Mouse (Mus musculus) adrenal gland, adult 18-20 months (tissue): ENCODE measurements around the gene Ifi27. TPM values are rescaled to one million over a fixed set of nuclear protein-coding genes. Genes with fewer than 3 reads are reported as not detected.

Experiments
- DNase-seq, 2 experiments: peaks; one replicate each; pipeline ENCODE4 v3.0.0; 2021 to 2022; ENCODE audit warnings: low spot score in 2 of 2
- long read RNA-seq, 2 experiments: library from polyadenylated mRNA; stranded (forward); transcript quantifications; one replicate each; pipeline ENCODE4 v2.0.0; 2021
- total RNA-seq, 2 experiments: library from RNA; stranded (reverse); gene quantifications; 1 replicate in 1 of 2; 2 replicates in 1 of 2; pipeline ENCODE4 v1.2.3; 2021

The Ifi27 gene
- 1,000 to 10,000 TPM; 1,097 to 1,809 TPM for total RNA-seq
- long read RNA-seq, experiment 1, transcript Ifi27-201 (6 exons, 889 nt), result minor isoform, 112 of 353 reads
- long read RNA-seq, experiment 1, transcript Ifi27-205 (7 exons, 977 nt), result major isoform, 170 of 353 reads
- long read RNA-seq, experiment 1, partial matches to known transcripts, result 12 of 353 reads
- long read RNA-seq, experiment 1, other reads (novel, unspliced or antisense), result 57 of 353 reads
- long read RNA-seq, experiment 2, transcript Ifi27-201 (6 exons, 889 nt), result minor isoform, 387 of 998 reads
- long read RNA-seq, experiment 2, transcript Ifi27-205 (7 exons, 977 nt), result major isoform, 468 of 998 reads
- long read RNA-seq, experiment 2, partial matches to known transcripts, result 46 of 998 reads
- long read RNA-seq, experiment 2, other reads (novel, unspliced or antisense), result 90 of 998 reads

GRCm38 (mm10) chr12:103433986-103434731, at the start of gene Ifi27:
TSS of gene Ifi27 (plus strand) at chr12:103434211.
- DNase-seq, result peak; percentile 66 to 69

DNA sequence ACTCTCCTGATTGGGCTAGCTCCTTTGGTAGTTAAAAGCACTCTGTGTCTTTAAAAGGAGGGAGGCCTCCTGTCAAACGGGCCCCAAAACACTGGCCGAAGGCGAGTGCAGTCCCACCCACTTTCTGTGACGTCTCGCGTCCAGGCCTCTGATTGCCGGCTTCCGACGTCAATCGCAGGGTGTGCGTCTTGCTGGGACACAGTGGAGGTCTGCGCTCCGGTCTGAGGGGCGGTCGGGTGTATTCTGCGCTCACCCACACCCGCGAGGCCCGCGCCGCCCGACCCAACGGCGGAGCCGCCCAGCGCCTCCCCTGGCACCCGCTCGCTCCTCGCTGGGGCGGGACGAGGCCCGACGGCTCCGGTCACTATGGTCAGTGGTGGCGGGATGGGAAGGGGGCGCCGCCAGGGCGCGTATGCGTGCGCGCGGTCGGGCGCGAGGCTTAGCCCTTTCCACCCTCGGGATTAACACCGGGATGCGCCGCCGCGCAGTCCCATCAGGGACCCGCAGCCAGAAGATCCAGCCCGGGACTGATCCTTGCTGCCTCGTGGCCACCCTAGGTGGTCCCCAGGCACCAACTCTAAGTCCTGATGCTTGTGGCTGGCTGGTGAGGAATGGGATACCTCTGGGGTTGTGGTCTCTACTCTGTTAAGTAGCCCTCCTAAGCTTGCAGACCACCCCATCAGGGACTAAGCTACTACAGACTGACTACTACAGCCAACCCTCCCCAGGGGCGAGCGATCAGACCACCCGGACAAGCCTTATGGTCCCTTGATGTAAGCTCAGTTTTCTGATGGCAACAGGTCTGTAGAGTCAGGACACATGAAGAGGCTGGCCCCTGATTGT, 45.3 kb upstream of the Ifi27 start, which contains the start of gene Otub2:
Gene Otub2 (plus strand): TSS at position 178 of the 843 bp plus-strand sequence.
- DNase-seq, result peak; percentile 95

DNA sequence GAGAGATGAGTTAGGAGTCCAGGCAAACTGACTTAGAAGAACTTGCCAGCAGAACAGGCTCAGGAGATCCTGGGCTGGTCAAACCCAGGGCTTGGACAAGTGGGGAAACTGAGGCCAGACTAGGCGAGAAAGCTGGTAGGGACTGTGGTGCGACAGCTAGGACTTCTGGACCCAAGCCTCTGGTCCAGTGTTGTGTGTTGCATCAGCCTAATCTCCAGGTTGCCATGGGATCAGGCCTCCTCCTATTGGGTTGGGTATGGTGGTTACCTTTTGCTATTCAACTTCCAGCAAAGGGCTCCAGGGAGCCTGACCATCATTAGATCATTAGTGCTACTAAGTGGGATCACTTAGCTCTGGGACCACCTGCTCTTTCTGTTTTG, 44.7 kb upstream of the Ifi27 start:
- DNase-seq, result no peak

DNA sequence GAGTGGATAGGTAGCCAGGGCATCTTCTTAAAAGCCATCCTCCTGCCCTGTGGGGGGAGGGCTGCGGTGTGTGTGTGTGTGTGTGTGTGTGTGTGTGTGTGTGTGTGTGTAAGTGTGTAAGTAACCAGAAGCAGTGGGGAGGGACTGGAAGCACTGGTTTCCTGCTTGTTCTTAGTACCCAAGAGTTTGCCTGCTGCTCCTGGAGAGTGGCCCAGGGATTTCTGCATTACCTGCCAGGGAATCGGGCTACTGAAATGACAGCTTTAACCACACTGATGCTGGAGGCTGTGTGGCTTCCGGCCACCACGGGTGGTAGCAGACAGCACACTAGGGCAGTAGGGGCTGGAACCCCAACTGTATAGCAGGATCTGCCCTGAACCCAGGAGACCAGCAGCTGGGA, 44.0 kb upstream of the Ifi27 start:
- no peak for DNase-seq

- no peak for DNase-seq
Observed at GRCm38 (mm10) chr12:103391098-103391497, 42.9 kb upstream of the Ifi27 start.

- DNase-seq, result no peak
Observed at GRCm38 (mm10) chr12:103393528-103393927, 40.5 kb upstream of the Ifi27 start.

DNA sequence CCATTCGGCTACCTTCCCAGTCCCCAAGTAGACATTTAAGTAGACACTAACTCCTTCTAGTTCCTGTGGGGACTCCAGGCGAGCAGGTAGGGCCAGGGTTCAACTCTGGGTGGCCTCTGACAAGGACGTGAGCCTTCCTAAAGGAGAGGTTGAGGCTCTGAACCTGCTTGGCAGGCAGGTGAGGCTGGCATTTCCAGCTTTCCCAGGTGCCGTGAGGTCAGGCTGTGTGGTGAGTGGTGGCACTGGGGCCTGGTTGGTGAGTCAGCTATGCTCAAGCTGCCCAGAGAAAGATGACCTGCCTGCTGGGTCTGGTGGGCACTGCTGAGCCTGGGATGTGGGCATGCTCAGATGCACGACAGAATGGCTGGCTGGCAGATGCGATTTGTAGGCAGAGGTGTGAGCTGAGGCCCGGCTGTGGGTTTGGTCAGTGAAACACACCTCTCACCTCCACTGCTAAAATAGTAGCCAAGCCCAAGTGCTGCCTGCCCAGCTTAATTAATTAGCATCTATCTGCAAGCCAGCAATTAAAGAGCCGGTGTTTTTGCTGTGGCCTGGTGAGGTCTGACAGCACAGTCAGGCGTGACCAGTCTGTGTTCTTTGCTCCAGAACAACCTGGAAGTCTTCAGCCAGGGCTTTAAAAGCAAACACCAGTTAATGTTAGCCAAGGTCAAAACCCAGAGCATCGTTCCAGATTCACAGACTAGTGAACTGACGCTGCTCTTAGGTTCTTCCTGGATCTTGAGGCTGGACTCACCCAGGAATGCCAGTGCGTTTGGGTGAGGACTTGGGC, 38.3 kb upstream of the Ifi27 start:
- no peak for DNase-seq

DNA sequence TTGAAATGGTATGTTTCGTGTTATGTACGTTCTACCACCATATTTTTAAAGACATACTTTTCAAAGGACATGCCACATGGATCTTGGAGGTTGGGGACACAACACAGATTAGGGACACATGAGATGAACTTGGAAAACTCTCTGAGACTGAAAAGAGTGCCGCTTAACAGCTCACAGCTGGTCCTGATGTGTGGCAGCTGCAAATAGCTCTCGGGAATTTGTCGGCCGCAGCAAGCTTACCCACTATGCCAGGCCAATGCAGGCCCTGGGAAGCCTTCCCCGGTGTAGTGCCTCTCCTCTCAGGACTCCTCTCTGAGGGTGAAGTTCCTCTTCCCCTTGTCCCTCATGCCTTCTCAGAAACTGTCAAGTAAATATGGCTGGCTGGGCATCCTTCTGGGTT, 37.3 kb upstream of the Ifi27 start:
- DNase-seq, result no peak

GRCm38 (mm10) chr12:103404131-103404530, 29.9 kb upstream of the Ifi27 start:
- DNase-seq, result no peak

DNA sequence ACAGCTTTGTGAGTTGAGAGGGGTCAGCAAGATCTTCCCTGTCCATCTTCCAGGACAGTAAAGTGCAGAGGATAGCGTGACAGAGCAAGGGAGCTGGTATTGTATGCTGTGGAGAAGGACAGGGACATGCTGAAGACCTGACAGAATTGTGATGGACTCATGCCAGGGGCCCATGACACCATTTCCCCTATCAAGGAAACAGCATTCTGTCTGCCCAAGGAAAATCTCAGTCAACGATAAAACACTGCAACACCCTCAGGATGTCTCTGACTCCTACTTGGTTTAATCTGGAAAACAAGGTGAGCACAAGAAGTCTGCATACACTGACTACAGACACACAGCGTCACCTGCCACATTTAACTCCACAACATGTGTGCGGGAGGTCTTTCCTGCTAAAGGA, 26.3 kb upstream of the Ifi27 start, which contains the start of gene 9330161L09Rik:
Gene 9330161L09Rik (minus strand): TSS at position 101 of the 400 bp plus-strand sequence.
- no peak for DNase-seq

DNA sequence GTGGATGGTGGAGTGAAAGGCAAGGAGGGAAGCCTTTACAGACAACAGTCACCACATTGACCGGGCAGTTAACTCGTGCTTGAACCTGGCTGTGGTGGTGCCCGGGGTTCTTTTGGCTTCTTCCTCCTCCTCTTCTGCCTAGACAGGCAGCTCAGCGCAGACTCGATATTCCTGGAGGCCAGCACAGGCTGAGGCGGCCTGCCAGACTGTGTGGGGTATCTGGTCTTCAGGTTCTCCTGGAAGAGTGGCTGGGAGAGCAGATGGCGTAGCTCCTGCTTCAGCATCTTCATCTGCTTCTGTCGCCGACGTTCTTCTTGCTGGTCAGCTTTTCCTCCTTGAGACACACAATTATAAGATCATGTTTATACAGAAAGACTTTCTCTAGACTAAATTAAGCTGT, 25.9 kb upstream of the Ifi27 start:
- no peak for DNase-seq

DNA sequence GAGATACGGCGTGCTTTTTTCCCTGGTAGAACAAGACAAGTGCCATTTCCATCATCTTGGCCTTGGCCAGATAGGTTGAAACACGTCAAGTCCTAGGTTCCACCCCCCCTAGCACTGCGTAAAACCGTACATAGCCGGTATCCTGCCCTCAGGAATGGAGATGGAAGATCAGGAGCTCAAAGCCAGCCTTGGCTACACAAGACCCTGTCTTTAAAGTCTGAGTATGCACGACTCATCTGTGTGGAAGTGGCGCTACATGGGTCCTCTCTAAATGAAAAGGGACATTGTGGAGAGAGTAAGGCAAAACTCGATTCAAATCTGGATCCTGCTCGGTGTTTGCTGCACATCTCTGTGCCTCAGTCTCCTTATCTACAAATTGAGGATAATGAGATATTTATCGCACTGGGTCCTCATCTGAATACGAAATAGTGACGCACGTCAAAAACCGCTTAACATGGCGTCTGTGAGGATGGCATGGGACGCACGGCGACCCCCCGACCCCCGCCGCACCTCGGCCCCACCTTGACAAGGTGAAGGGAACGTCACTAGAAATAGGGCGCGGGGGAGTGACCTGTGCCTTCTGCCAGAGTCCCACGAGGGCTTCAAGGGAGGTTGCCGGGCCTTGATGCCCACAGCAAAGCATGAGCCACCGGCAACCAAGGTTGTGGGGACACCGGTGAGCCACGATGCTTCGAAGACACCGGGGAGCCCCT, 8.8 kb upstream of the Ifi27 start:
- no peak for DNase-seq

GRCm38 (mm10) chr12:103425729-103426470, 8.1 kb upstream of the Ifi27 start, which contains the start of gene Ddx24:
TSS of gene Ddx24 (minus strand) at chr12:103425830.
- DNase-seq, result peak; percentile 89 to 92

DNA sequence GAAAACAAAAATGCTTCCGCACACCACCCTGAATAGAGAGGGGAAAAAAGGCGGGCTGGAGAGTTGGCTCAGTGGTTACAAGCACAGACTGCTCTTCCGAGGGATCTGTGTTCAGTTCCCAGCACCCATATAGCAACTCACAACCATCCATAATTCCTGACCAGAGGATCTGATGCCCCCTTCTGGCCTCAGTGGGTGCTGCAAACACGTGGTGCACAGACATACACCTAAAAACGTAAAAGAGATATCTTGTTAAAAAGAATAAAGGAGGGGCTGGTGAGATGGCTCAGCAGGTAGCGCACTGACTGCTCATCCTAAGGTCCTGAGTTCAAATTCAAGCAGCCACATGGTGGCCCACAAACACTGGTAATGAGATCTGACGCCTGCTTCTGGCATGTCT, 7.3 kb upstream of the Ifi27 start:
- DNase-seq, result no peak

GRCm38 (mm10) chr12:103433430-103433829, 581 bp upstream of the Ifi27 start:
- peak in 1 of 2 experiments; percentile 24 for DNase-seq

DNA sequence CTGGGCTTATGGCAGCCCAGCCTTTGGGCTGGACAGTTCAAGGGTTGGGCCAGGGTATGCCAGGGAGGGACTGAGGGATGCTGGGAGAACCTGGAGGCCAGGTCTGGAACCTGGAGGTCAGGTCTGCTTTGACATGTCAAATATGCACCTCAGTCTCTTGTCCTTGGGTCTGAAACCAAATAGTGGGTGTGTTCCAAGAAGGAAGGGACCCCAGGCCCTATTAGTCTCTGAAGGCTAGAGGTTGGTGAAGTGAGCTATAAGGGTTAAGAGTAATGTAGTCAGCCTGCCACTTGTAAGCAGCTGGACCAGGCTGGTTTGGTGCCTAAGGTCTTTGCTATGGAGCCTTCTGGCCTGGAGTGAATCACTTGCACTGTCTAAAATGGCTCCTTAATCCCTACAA, 850 bp downstream of the Ifi27 start:
- DNase-seq, result no peak

GRCm38 (mm10) chr12:103437601-103438000, 3.6 kb downstream of the Ifi27 start:
- DNase-seq, result peak in 1 of 2 experiments; percentile 1

DNA sequence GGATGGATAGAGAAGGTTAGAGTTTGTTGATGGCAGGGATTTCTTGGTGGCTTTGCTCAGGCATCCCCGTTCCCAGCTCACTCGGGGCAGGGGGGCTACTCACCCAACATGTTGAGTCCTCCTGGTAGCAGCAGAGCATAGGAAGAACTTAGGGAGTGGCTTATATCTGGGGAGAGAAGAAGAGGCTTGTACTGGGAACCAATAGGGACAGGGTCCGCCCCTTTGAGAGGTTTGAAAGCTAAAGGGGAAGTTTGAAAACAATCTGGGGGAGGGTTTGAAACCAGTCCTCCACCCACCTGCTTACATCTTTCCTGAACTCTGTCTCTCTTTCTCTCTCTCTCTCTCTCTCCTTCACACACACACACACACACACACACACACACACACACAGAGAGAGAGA, 9.5 kb downstream of the Ifi27 start, which contains the start of gene Ifi27l2a:
Gene Ifi27l2a (minus strand): TSS at position 157 of the 400 bp plus-strand sequence.
- peak in 1 of 2 experiments; percentile 1 for DNase-seq

GRCm38 (mm10) chr12:103444261-103444660, 10.2 kb downstream of the Ifi27 start:
- peak in 1 of 2 experiments; percentile 1 for DNase-seq
